Mouse (Mus musculus) lung, embryonic 15.5 days (tissue): ENCODE measurements around the gene Trim44. TPM values are rescaled to one million over a fixed set of nuclear protein-coding genes. Genes with fewer than 3 reads are reported as not detected.

Experiments
- polyA plus RNA-seq: library from polyadenylated mRNA; unstranded; fragments of >200 nt; fragmentation: Nextera tagmentation; extraction: Ambion mirVana; gene quantifications from 2 replicates; pipeline ENCODE4 v1.2.1, GENCODE M21; 2015

The Trim44 gene
- polyA plus RNA-seq, 1 experiment from 2014 or later: 27.8 TPM

Other genes starting within 250 kb of the Trim44 start
- gene Ldlrad3, start 221.4 kb downstream of the Trim44 start, polyA plus RNA-seq: 43.8 and 48.5 TPM in 2 replicates
- gene Fjx1, start 44.7 kb upstream of the Trim44 start, polyA plus RNA-seq: 5.3 and 6.6 TPM in 2 replicates
- 16.6 and 17.4 TPM in 2 replicates for gene Pamr1, start 142.2 kb upstream of the Trim44 start, polyA plus RNA-seq